Mouse (Mus musculus) cerebellum, adult 8-10 months (tissue): ENCODE measurements around the gene Gm5617.
"Not testable (repeated sequence)": the region's sequence is repeated elsewhere in the genome, so short reads cannot be mapped to it uniquely, and the experiment has no call there.

Experiments used
- DNase-seq: peaks from one replicate; pipeline ENCODE4 v3.0.0; 2022

Gene Gm5617

DNA sequence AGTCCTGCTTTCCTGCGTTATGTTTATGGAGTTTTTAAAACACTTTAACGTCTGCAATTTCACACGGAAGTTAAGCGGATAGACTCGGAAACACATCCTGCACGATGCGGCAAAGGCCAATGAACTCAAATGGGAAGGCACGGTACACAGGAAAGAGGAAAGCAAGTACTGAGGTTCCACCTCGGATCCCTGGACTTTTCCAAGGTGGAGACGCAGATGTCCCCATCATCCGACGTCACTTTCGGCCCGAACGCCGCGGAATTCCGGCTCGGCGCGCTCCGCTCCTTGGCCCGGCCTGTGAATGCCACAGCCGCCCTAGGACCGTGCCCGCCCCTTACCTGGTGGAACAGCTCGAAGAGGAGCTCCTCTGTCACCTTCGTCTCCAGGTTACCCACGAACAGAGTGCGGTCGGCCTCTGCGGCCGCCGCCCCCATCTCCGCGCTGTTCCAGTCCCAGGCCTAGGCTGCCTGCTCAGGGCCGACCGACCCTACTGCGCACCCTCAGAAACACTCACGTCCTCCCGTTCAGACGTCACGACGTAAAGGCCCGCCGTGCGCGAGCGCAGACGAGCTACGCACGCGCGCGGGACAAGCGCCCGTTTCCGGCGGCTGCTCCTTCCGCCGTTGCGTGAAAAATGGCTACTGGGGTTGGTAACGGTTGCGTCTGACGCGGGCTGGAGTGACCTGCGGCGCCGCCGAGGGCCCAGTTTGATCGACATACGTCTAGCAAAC is at the start of gene Gm5617, which contains the start of gene Rbm7:
Gm5617 (plus strand) TSS at position 626 of the 731 bp plus-strand sequence.
Rbm7 (minus strand) TSS at position 483 of the 731 bp plus-strand sequence.
- peak; percentile 93 for DNase-seq

- peak; percentile 9 for DNase-seq
Measured at GRCm38 (mm10) chr9:48447783-48448209, 47.4 kb upstream of the Gm5617 start.

DNA sequence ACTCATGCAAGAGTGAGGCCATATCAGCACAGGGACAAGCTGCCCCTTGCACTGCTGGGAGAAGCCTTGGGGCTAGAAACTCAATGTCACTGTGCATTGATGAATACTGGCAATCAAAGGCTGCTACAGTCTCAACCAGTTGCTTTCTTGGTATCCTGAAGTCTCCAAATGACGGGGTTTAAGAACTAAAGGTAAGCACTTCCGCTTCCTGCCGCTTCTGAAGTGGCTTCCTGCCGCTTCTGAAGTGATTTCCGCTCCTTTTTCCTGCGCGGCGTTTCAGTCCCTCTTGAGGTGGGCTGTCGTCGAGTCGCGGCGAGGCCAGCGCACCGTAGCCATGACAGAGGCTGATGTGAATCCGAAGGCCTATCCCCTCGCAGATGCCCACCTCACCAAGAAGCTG is 45.2 kb upstream of the Gm5617 start:
- DNase-seq, result no peak

DNA sequence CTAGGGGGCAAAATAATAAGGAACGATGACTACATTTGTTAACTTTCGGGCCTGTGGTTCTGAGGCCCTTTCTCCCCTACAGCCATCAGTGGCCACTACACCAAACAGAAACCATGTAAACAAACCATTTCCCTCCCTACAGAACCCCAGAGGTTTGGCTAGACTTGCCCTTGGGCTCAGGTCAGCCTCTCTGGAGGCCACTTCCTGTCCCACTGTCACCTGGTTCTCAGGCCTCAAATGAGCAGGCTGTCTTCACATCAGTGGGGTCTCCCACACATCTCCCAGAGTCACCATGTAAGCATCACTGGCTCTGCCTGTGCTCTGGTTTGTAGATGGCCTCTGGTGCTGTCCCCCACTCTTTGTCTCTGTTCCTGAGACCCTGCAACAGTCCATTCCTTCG is 39.3 kb upstream of the Gm5617 start:
- DNase-seq, result no peak

DNA sequence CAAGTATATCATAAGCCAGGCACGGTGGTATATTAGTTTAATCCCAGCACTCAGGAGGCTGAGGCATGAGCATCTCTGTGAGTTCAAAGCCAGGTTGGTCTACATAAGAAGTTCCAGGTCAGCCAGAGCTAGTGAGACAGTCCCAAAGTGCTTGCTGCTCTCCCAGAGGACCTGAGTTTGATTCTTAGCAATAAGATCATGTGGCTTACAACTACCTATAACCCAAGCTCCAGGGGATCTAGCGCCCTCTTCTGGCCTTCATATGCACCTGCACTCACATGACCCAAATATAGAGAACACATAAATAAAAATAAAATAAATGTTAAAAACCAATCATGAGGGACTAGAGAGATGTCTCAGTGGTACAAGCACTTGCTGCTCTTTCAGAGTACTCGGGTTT is 36.4 kb upstream of the Gm5617 start:
- no peak for DNase-seq

DNA sequence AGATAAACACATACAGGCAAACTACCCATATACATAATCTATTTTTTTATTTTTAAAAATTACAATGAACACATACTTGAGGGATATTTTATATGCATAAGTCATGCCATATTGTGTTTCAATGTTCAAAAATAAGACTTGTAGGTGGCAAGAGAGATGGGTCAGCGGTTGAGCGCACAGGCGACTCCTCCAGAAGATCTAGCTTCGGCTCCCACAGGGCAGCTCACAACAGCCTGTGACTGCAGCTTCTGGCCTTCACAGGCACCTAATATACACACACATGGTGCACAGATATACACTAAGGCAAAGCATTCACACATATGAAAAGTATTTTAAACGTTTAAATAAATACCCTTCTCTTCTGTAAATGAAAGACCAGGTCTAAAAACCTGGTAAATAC is 35.9 kb upstream of the Gm5617 start:
- no peak for DNase-seq

DNA sequence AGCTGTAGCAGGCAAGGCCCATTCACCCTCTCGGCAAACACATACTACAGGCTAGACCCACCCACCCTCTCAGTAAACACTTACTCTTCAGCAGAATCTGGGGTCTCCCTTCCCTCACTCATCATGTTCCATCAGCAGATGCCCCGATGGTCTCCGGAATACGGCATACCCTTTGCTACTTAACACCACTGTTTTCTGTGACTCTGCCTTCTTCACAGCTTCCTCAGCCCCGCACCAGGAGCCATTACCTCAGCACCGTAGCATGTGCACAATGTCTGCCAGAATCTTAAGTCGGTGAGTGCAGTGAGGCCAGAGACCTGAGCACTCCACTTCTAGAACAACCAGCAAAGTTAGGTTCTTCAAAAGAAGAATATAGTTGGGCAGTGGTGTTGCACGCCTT is 34.5 kb upstream of the Gm5617 start:
- DNase-seq, result no peak

- DNase-seq, result no peak
Measured at GRCm38 (mm10) chr9:48461545-48461944, 33.7 kb upstream of the Gm5617 start.

DNA sequence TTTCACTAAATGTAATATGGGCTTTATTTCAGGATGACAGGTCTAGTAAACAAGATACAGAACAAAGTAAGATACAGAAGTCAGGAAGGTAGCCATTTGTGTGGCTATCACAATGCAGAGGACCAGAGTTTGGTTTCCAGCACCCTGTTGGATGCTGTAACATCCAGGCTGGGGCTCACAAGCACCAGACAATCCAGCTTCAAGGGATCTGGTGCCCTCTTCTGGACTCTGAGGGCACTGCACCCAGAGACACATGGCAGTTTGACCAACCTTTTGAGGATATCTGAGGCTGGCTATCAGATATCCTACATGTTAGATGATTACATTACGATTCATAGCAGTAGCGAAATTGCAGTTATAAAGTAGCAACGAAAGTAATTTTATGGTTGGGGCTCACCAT is 29.6 kb upstream of the Gm5617 start:
- no peak for DNase-seq

- peak; percentile 49 for DNase-seq
Measured at GRCm38 (mm10) chr9:48466804-48467203, 28.4 kb upstream of the Gm5617 start.

- DNase-seq, result not testable (repeated sequence)
Measured at GRCm38 (mm10) chr9:48467471-48467870, 27.8 kb upstream of the Gm5617 start.

DNA sequence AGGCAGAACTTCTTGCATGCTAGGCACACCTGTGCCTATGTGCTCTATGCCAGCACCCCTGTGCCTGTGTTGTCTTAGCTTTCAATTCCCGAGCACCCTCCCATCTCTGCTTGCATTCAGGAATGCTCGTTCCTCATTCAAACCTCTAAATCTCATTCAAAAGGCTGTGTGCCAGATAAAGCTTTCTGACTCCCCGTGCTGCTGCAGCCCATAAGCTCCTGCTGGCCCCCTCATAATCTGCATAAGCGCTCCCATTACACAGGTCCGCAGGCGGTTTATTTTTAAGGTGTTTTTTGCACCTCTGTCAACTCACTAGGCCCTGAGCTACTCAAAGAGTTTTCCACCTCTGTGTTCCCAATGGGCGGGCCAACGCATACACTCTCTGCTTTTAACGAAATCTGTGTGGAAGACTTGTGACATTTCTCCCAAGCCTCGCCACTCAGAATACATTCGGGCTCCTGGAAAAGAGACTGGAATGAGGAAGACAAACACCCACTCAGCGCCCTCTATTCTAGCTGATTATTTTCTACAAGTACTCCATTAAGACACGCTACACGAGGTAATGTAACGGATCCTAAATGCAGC is 22.7 kb upstream of the Gm5617 start:
- DNase-seq, result no peak

DNA sequence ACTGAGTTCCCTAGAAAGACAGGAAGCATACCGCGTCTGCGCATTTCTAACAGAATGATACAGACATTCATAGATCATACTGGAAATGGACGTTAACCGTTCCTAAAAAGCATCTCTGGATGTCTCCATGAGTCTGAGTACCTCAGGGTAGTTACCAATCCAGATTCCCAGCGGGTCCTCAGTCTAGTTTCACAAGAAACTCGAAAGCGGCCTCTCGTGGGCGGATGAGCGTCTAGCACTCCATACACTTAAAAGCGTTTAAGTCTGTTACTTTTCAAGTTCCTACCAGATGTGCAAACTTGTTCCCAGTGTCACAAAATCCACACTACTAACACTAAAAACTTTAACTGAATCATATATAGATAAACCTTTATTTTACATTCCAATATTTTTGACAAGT is 22.1 kb upstream of the Gm5617 start:
- DNase-seq, result no peak

- no peak for DNase-seq
Measured at GRCm38 (mm10) chr9:48474367-48474766, 20.9 kb upstream of the Gm5617 start.

- DNase-seq, result no peak
Measured at GRCm38 (mm10) chr9:48476236-48477165, 18.7 kb upstream of the Gm5617 start.

GRCm38 (mm10) chr9:48478808-48479207 is 16.4 kb upstream of the Gm5617 start:
- no peak for DNase-seq

GRCm38 (mm10) chr9:48479838-48480410 is 15.3 kb upstream of the Gm5617 start:
- no peak for DNase-seq

DNA sequence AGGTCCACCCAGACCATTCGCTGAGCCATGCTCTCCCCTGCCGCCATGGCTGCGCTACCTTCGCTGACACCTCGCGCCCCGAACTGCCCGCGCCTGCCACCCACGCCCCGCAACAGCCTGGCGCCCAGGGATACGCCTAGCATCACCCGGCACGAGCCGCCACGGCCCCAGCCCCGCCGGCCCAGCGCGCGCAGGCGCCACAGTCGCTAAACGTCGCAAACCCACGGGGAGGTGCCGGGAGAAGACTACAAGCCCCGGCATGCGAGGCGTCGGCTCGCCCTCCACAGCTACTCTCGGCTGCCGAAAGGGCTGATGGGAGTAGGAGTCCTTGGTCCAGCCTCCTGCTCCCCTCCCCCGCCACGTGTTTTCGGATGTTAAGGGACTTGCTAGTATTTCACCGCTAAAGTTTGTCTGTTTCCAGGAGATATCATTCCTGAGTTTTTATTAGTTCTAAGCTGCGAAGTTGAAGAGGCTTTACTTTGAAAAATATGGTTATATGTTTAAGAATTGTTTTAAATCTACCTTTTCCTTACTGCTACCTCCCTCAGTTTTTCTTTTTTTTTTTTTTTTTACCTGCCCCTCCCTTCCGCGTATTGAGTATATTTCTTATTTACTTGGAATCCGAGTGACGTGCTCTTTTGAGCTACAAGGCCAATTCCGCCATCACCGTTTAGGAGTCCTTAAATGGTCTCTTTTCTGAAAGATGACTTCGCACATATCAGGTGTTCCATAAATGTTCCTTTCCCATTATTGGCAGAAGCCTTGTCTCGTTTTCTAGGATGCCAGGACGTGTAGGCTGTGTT is 14.6 kb upstream of the Gm5617 start, which contains the start of gene Rexo2:
Rexo2 (minus strand) TSS at position 213 of the 803 bp plus-strand sequence.
- peak; percentile 94 for DNase-seq

GRCm38 (mm10) chr9:48481214-48482134 is 13.8 kb upstream of the Gm5617 start:
- no peak for DNase-seq

- no peak for DNase-seq
Measured at GRCm38 (mm10) chr9:48495548-48495932, 298 bp downstream of the Gm5617 start.

GRCm38 (mm10) chr9:48501192-48501591 is 6.0 kb downstream of the Gm5617 start:
- DNase-seq, result no peak
